Mouse (Mus musculus) liver, embryonic 12.5 days (tissue): ENCODE data around the gene Adprhl1. TPM values are rescaled to one million over a fixed set of nuclear protein-coding genes. Genes with fewer than 3 reads are reported as not detected.

Experiments
- ATAC-seq: fragments of 200-750 bp; cut with Nextera tagmentation; 2 replicates; pipeline ENCODE4 v1.8.0; 2017; ENCODE audit warnings: moderate number of reproducible peaks, mild to moderate bottlenecking, moderate library complexity
- H3K27ac ChIP-seq: fragments of 300-500 bp; sonication (generic); 2 replicates; pipeline ENCODE4 v1.5.1; 2016; ENCODE audit warnings: mild to moderate bottlenecking
- H3K27me3 ChIP-seq: fragments of 300-500 bp; sonication (generic); replicated peaks from 2 replicates; pipeline ENCODE4 v1.6.1; 2016; ENCODE audit warnings: mild to moderate bottlenecking, moderate library complexity
- H3K36me3 ChIP-seq: fragments of 300-500 bp; sonication (generic); 2 replicates; pipeline ENCODE4 v1.6.1; 2016; ENCODE audit warnings: mild to moderate bottlenecking, moderate library complexity
- H3K4me1 ChIP-seq: fragments of 300-500 bp; sonication (generic); 2 replicates; pipeline ENCODE4 v1.6.1; 2016
- H3K4me2 ChIP-seq: fragments of 300-500 bp; sonication (generic); 2 replicates; pipeline ENCODE4 v1.6.1; 2016; ENCODE audit warnings: mild to moderate bottlenecking, moderate library complexity
- H3K4me3 ChIP-seq: fragments of 300-500 bp; sonication (generic); 2 replicates; pipeline ENCODE4 v1.5.1; 2016; ENCODE audit warnings: mild to moderate bottlenecking, moderate library complexity
- H3K9ac ChIP-seq: fragments of 300-500 bp; sonication (generic); 2 replicates; pipeline ENCODE4 v1.6.1; 2016; ENCODE audit warnings: mild to moderate bottlenecking, moderate library complexity
- H3K9me3 ChIP-seq: fragments of 300-500 bp; sonication (generic); replicated peaks from 2 replicates; pipeline ENCODE4 v1.6.1; 2016; ENCODE audit warnings: mild to moderate bottlenecking, moderate library complexity
- WGBS: fragments of 180-500 bp; shearing (Covaris S2); methylation state at CpG from one replicate; pipeline ENCODE4 v1.1.7; 2016; ENCODE audit not compliant: insufficient replicate concordance; 5-methylcytosine and 5-hydroxymethylcytosine counted together
- polyA plus RNA-seq: library from polyadenylated mRNA; unstranded; fragments of >200 nt; fragmentation: Nextera tagmentation; extraction: Ambion mirVana; gene quantifications from 2 replicates; pipeline ENCODE4 v1.2.1, GENCODE M21; 2016

Adprhl1 gene
- polyA plus RNA-seq, 1 experiment from 2014 or later = not detected

DNA sequence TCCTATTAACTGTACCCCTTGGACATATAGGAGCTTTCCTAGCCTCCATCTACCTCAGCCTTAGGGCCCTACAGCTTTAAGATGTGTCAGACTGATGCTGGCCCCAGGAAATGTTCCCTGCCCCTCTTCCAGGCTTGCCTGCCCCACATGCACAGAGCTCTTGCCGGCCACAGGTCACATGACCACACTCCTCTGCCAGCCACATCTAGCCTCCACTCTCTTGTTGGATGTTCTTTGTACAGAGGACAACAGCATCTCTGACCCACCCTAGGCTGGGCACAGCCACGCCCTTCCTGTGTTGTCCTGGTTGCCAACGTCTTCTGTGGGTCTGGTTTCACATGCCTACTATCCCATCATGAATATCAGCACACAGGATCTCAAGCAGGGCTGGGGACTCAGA lies 26.8 kb downstream of the Adprhl1 start:
- Histone ChIP-seq H3K9ac (no peak overlapping the region), H3K4me1 (no peaks in the 10 kb centered on the region), H3K36me3 (no peaks in the 10 kb centered on the region), H3K27me3 (peaks cover 53% of the 10 kb centered on the region), H3K4me3 (no peak overlapping the region), H3K27ac (no peak overlapping the region), H3K4me2 (no peak overlapping the region), H3K9me3 (no peaks in the 10 kb centered on the region)
- ATAC-seq = no peak
- WGBS = 32% methylated on average over 3 of the region's 3 CpGs

GRCm38 (mm10) chr8:13226288-13226687 lies 27.7 kb downstream of the Adprhl1 start:
- ATAC-seq = no peak
- 69% methylated on average over 6 of the region's 6 CpGs for WGBS
- H3K27me3 ChIP-seq = peaks cover 62% of the 10 kb centered on the region
- no peaks in the 10 kb centered on the region for H3K36me3 ChIP-seq
- no peak overlapping the region for H3K9ac ChIP-seq
- H3K9me3 ChIP-seq = no peaks in the 10 kb centered on the region
- no peak overlapping the region for H3K4me3 ChIP-seq
- H3K4me1 ChIP-seq = no peaks in the 10 kb centered on the region
- no peak overlapping the region for H3K27ac ChIP-seq
- H3K4me2 ChIP-seq = no peak overlapping the region

GRCm38 (mm10) chr8:13224426-13224825 lies 29.5 kb downstream of the Adprhl1 start:
- no peak overlapping the region for H3K4me3 ChIP-seq
- 67% methylated on average over 9 of the region's 9 CpGs for WGBS

DNA sequence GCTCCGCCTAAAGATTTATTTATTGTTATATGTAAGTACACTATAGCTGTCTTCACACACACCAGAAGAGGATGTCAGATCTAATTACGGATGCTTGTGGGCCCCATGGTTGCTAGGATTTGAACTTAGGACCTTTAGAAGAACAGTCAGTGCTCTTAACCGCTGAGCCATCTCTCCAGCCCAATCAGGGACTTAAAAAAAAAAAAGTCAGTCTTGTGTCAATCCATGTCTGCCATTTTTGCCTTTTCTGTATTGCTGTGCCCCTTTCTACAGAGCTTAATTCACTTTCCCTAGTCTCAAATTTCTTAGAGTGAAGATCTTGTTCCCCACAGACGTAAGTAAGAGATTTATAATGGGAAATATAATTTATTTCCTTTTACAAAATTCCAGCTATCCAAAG lies 35.5 kb downstream of the Adprhl1 start:
- no peak overlapping the region for H3K4me3 ChIP-seq
- H3K36me3 ChIP-seq = no peaks in the 10 kb centered on the region
- no peak overlapping the region for H3K9ac ChIP-seq
- ATAC-seq = no peak
- peaks cover 10% of the 10 kb centered on the region for H3K4me1 ChIP-seq
- H3K27ac ChIP-seq = no peak overlapping the region
- no peaks in the 10 kb centered on the region for H3K9me3 ChIP-seq
- H3K4me2 ChIP-seq = no peak overlapping the region
- H3K27me3 ChIP-seq = peaks cover 33% of the 10 kb centered on the region
- 68% methylated on average over 4 of the region's 4 CpGs for WGBS

More at GRCm38 (mm10) chr8:13224426-13224825, 29.5 kb downstream of the Adprhl1 start:
- H3K27ac ChIP-seq = no peak overlapping the region
- H3K27me3 ChIP-seq = peaks cover 70% of the 10 kb centered on the region
- no peaks in the 10 kb centered on the region for H3K36me3 ChIP-seq
- H3K4me2 ChIP-seq = no peak overlapping the region
- H3K9me3 ChIP-seq = no peaks in the 10 kb centered on the region
- no peak overlapping the region for H3K9ac ChIP-seq
- H3K4me1 ChIP-seq = no peaks in the 10 kb centered on the region
- no peak for ATAC-seq

DNA sequence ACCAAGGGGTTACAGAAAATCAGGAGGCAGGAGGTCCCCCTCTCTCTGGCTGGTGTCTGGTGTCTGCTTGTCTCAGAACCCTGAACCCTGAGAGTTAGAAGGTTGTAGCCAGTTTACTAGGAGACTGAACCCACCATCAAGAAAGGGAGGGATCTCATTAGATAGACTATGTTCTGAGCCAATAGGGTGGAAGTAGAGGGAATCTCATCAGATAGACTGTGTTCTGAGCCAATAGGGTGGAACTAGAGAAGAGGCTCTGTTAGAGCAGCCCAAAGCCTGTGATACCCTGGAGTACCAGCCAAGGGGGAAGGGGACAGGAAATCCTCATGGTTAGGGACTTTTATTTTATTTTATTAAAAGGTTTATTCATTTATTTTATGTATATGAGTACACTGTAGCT lies 36.0 kb downstream of the Adprhl1 start:
- Histone ChIP-seq H3K9ac (no peak overlapping the region), H3K4me2 (no peak overlapping the region), H3K9me3 (no peaks in the 10 kb centered on the region), H3K27me3 (peaks cover 28% of the 10 kb centered on the region), H3K4me1 (peaks cover 15% of the 10 kb centered on the region), H3K27ac (no peak overlapping the region), H3K36me3 (no peaks in the 10 kb centered on the region), H3K4me3 (no peak overlapping the region)
- ATAC-seq = no peak

GRCm38 (mm10) chr8:13217093-13217492 lies 36.9 kb downstream of the Adprhl1 start:
- ATAC-seq = no peak
- Histone ChIP-seq H3K4me3 (no peak overlapping the region), H3K4me1 (peaks cover 23% of the 10 kb centered on the region), H3K4me2 (no peak overlapping the region), H3K27ac (no peak overlapping the region), H3K36me3 (no peaks in the 10 kb centered on the region), H3K9me3 (no peaks in the 10 kb centered on the region), H3K27me3 (peaks cover 19% of the 10 kb centered on the region), H3K9ac (no peak overlapping the region)
- WGBS = 64% methylated on average over 5 of the region's 5 CpGs

- H3K27ac ChIP-seq = no peak overlapping the region
- ATAC-seq = no peak
Measured at GRCm38 (mm10) chr8:13216386-13216785, 37.6 kb downstream of the Adprhl1 start.

GRCm38 (mm10) chr8:13213479-13214268 lies 40.3 kb downstream of the Adprhl1 start:
- no peaks in the 10 kb centered on the region for H3K27me3 ChIP-seq
- H3K27ac ChIP-seq = peak overlapping the region; percentile 57
- WGBS = 5% methylated on average over 10 of the region's 10 CpGs
- ATAC-seq = peak; percentile 66
- H3K4me2 ChIP-seq = peak overlapping the region; percentile 47
- H3K36me3 ChIP-seq = no peaks in the 10 kb centered on the region
- H3K9ac ChIP-seq = peak overlapping the region; percentile 29; the same call in 1 of the 2 replicates
- H3K4me3 ChIP-seq = no peak overlapping the region
- no peaks in the 10 kb centered on the region for H3K9me3 ChIP-seq
- peaks cover 46% of the 10 kb centered on the region for H3K4me1 ChIP-seq

More at GRCm38 (mm10) chr8:13216386-13216785, 37.6 kb downstream of the Adprhl1 start:
- no peaks in the 10 kb centered on the region for H3K9me3 ChIP-seq
- H3K9ac ChIP-seq = no peak overlapping the region
- no peak overlapping the region for H3K4me2 ChIP-seq
- no peak overlapping the region for H3K4me3 ChIP-seq
- 71% methylated on average over 8 of the region's 8 CpGs for WGBS
- H3K27me3 ChIP-seq = peaks cover 12% of the 10 kb centered on the region
- no peaks in the 10 kb centered on the region for H3K36me3 ChIP-seq
- H3K4me1 ChIP-seq = peaks cover 23% of the 10 kb centered on the region

DNA sequence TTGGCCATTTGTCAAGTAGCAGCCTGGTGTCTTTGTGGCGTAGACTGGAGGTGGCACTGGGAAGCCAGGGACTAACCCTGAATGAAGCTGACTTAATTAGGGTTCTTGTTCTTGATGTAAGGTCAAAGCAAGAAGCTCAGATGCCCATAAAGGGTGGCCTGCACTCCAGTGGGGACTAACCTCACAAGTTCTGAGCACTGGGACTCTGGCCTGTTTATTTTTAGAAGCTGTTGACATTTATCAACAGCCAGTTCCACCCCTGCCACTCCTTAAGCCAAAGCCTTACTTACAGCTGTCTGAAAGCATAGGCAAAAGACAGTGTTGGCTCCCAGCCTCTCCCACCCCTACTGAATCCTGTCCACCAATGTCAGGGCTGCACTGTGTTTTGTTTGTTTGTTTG lies 44.2 kb downstream of the Adprhl1 start:
- H3K36me3 ChIP-seq = no peaks in the 10 kb centered on the region
- no peaks in the 10 kb centered on the region for H3K9me3 ChIP-seq
- peak overlapping the region; percentile 98 for H3K27ac ChIP-seq
- H3K27me3 ChIP-seq = no peaks in the 10 kb centered on the region
- 0 out of 2 replicates have a peak, but pooled peaks have one; percentile 22 for ATAC-seq
- H3K4me2 ChIP-seq = peak overlapping the region; percentile 42
- H3K4me3 ChIP-seq = no peak overlapping the region
- 74% methylated on average over 1 of the region's 1 CpGs for WGBS
- peaks cover 85% of the 10 kb centered on the region for H3K4me1 ChIP-seq
- H3K9ac ChIP-seq = peak overlapping the region; percentile 52; the same call in 1 of the 2 replicates

DNA sequence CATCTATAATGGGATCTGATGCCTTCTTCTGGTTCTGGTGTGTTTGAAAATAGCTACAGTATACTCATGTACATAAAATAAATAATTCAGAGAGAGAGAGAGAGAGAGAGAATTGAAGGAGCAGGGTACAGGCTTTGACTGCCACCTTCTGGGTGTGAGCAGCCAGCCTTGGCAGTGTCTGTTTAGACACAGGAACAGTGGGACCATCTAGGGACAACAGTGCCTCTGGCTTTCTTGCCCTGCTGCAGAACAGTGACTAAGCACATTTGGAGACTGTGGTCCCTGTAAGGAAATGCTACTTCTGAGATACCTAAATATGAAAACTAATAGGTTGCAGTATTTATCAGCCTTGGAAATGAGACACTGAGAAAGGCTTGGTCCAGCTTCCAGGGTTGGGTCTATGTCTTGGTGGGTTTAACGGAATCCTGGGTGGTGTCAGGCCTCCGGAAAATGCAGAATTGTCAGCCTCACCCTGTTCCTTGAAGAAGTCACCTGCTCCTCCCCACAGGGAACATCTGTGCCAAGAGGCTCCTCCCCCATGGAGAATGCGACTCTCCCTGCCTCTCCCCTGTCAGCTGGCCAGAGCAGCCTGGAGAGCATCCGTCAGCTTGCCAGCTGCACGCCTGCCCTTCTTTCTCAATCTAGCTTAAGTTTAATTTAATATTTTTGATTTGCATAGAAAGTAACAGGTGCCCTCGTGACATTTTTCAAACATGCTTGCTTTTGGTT lies 45.2 kb downstream of the Adprhl1 start:
- Histone ChIP-seq H3K9me3 (no peaks in the 10 kb centered on the region), H3K4me2 (peak overlapping the region; percentile 42), H3K36me3 (peaks cover 5% of the 10 kb centered on the region), H3K4me1 (peaks cover 88% of the 10 kb centered on the region), H3K27me3 (no peaks in the 10 kb centered on the region), H3K4me3 (no peak overlapping the region), H3K27ac (peak overlapping the region; percentile 98), H3K9ac (peak overlapping the region; percentile 52; the same call in 1 of the 2 replicates)
- 36% methylated on average over 6 of the region's 6 CpGs for WGBS
- ATAC-seq = peak; percentile 80

GRCm38 (mm10) chr8:13206290-13206689 lies 47.7 kb downstream of the Adprhl1 start:
- Histone ChIP-seq H3K27ac (peak overlapping the region; percentile 98), H3K9me3 (no peaks in the 10 kb centered on the region), H3K4me2 (peak overlapping the region; percentile 98), H3K27me3 (no peaks in the 10 kb centered on the region), H3K9ac (peak overlapping the region; percentile 43), H3K4me3 (no peak overlapping the region), H3K4me1 (peaks cover 95% of the 10 kb centered on the region), H3K36me3 (peaks cover 10% of the 10 kb centered on the region)
- 29% methylated on average over 5 of the region's 5 CpGs for WGBS
- no peak for ATAC-seq

DNA sequence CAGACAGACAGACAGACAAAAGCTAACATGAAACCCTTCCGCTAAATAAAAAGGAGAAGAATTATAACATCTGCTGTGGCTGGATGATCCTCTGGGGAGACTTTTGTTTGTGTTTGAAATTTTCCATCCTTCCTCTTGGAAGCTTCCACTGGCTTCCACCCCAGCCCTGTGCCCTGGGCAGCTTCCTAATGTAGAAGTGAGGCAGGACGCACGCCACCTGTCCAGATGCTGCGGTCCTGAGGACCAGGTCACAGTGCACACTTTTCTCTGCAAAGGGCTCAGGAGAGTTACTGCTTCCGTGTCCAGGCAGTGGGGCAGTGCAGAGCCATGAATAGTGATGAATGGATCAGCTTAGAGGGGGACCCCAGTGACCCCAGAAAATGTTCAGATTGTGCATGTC lies 48.7 kb downstream of the Adprhl1 start:
- 91% methylated on average over 5 of the region's 5 CpGs for WGBS
- peak overlapping the region; percentile 98 for H3K27ac ChIP-seq
- H3K4me1 ChIP-seq = peaks cover 89% of the 10 kb centered on the region

More for the DNA sequence above, 48.7 kb downstream of the Adprhl1 start:
- ATAC-seq = no peak
- Histone ChIP-seq H3K36me3 (peaks cover 10% of the 10 kb centered on the region), H3K27me3 (peaks cover under 1% of the 10 kb centered on the region; the same call in 1 of the 2 replicates), H3K9me3 (no peaks in the 10 kb centered on the region), H3K9ac (peak overlapping the region; percentile 43; the same call in 1 of the 2 replicates), H3K4me3 (no peak overlapping the region), H3K4me2 (peak overlapping the region; percentile 98)
